ENCODE assay signal across 23 mouse cellular contexts in the genomic region with DNA sequence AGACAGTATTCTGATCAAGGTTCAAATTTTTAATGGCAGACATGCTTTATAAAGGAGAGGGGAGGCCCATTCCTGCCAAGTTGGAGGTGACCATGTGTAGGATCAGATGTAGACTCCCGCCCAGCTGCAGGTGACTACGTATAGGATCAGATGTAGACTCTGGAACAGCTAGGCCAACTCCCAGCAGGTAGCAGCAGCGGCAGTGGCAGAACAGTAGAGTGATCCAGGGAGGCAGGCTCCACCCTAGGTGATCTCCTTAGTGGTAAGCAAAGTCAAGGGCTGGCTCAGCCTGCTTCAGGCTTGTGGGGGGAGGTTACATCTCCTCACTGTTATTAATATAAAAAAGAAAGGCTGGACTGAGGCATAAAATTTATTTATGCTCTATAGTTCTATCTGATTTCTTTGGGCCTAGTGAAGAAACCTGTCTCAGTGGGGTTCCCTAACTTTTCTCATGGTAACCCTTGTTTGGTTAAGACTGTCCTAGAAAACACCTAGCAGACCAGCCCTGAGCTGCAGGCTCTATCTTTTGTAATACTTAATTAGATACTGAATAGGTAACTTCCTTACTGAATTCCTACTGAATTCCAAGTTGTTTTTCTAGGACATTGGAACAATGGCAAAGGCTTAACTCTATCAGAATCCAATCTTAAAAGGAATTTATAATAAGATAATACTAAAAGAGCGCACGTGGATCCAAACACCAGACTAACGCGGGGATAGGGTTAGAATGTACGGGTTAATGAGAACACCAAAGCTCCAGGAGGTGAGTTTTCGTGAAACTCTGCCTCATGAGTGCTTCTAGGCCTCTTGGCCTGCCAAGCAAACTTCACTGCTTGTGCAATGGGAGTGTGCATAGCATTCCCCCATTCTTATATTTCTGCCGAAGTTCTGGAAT. TPM values are rescaled to one million over a fixed set of nuclear protein-coding genes. Genes with fewer than 3 reads are reported as not detected.
A peak's percentile ranks its signal among the peaks of the same experiment; 100 is the strongest.
DNase-seq lines count a peak whose midpoint lies in the region; TF ChIP-seq lines count a peak whose summit lies in the region.
"Had no signal": no experiment of that assay in that cellular context is flagged by ENCODE, and none has a peak within 500 bp of the region (broad histone marks: within the 10 kb centered on the region; RNA-seq: fewer than 3 reads in every experiment).

No protein-coding gene starts in this region.

- TF ChIP-seq CTCF in layer of hippocampus, adult 2 months (conservative IDR thresholded peaks at IDR 0.05), result no peak

- H3K4me3 ChIP-seq in layer of hippocampus, adult 2 months, result no peak overlapping the region
- H3K4me3 ChIP-seq: embryonic facial prominence, embryonic 13.5 days; embryonic facial prominence, embryonic 15.5 days; erythroblast, embryonic 14.5 days; forebrain, embryonic 10.5 days; forebrain, embryonic 12.5 days had no signal

- DNase-seq in heart, adult 11 months, result peak; percentile 61
- no peak for DNase-seq in heart, postnatal 10 days
- DNase-seq in ES-CJ7 (ENCODE audit: low read depth, low spot score) (peak; percentile 76), R1 (ENCODE audit: low read depth, low spot score) (peak; percentile 92)
- no peak for DNase-seq in gastrocnemius, postnatal 10 days
- DNase-seq in layer of hippocampus, adult 11-12 months (ENCODE audit: low spot score), result no peak
- DNase-seq in layer of hippocampus, adult 2 months (ENCODE audit: low spot score in 2 of 2), result no peak
- DNase-seq: adrenal gland, adult 8-10 months; adrenal gland, postnatal 14 days; adrenal gland, postnatal 36 days; B cell, adult 2 months; cerebellum, adult 11 months; cerebellum, adult 18-20 months; cerebellum, adult 8-10 months; cerebellum, adult 9-11 months; cerebellum, postnatal 14 days; cerebellum, postnatal 36 days; embryo, embryonic 11 days had no signal

- intact Hi-C loops in heart, postnatal 10 days (cut with DNase I), result no loop called here

- no peak overlapping the region for H3K27ac ChIP-seq in layer of hippocampus, adult 2 months
- H3K27ac ChIP-seq: embryonic facial prominence, embryonic 13.5 days; embryonic facial prominence, embryonic 15.5 days; forebrain, embryonic 10.5 days; forebrain, embryonic 12.5 days had no signal

RNA-seq across cellular contexts. Expression of a gene that starts 33.4 kb away (rescaled TPM):
- total RNA-seq in heart, postnatal 10 days (2021), result 1 to 10 TPM; 1.3 to 1.8 TPM
- 1 to 10 TPM in 1 of 2 experiments, under 1 TPM in 1; 0.99 to 1.2 TPM for total RNA-seq in gastrocnemius, postnatal 10 days (2021)
- total RNA-seq in layer of hippocampus, adult 2 months (2021), result 1 to 10 TPM; 4.2 to 5.1 TPM

Comparison
In these comparisons a context has a peak if more than half of its experiments do, and no peak if none do; other contexts are left out.
1. DNase-seq: peak in heart, adult 11 months (single experiment), ES-CJ7 (single experiment) and R1 (single experiment); none in heart, postnatal 10 days (0 of 2), gastrocnemius, postnatal 10 days (single experiment), layer of hippocampus, adult 11-12 months (single experiment) and layer of hippocampus, adult 2 months (0 of 2).